8 mouse cellular contexts compared by ENCODE assay signal in the genomic region with DNA sequence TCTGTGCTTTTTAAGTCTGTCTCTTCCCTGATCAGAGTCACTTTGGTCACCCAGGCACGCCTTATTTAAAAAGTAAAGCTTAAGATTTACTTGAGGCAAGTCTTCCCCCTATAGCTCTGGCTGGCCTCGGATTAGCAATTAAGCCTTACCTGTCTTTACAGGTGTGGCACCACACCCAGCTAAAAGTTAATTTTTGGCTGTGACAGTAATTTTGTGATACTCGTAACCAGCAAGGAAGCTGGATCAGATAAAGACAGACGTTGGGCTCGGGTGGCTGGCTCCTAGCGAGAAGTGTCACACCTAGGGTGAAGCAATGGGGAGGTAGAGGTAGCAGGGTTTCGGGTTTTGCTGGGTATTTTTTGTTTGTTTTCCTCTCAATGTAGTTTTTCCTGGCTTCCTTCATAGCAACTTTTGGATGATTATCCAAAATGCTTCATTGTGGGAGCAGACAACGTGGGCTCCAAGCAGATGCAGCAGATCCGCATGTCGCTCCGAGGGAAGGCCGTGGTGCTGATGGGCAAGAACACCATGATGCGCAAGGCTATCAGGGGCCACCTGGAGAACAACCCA. TPM values are rescaled to one million over a fixed set of nuclear protein-coding genes. Genes with fewer than 3 reads are reported as not detected.
A peak's percentile ranks its signal among the peaks of the same experiment; 100 is the strongest.
DNase-seq lines count a peak whose midpoint lies in the region; ATAC-seq and TF ChIP-seq lines count a peak whose summit lies in the region.
"Had no signal": no experiment of that assay in that cellular context is flagged by ENCODE, and none has a peak within 500 bp of the region (broad histone marks: within the 10 kb centered on the region; RNA-seq: fewer than 3 reads in every experiment).

No protein-coding gene starts in this region.

- H3K36me3 ChIP-seq in C2C12 (ENCODE audit: control insufficient read depth, insufficient read depth) (peaks cover 43% of the 10 kb centered on the region), E14TG2a.4 (ENCODE audit: insufficient read depth, low read length) (peaks cover 46% of the 10 kb centered on the region)
- H3K36me3 ChIP-seq in forebrain, embryonic 16.5 days (ENCODE audit: control insufficient read depth, insufficient read depth): peaks cover 20% of the 10 kb centered on the region
- H3K36me3 ChIP-seq in liver, embryonic 15.5 days (replicated peaks): peaks cover 41% of the 10 kb centered on the region

- peak overlapping the region; percentile 93 for H3K9ac ChIP-seq in forebrain, embryonic 16.5 days (replicated peaks; ENCODE audit: low read depth, low read length)
- H3K9ac ChIP-seq in liver, embryonic 15.5 days: peak overlapping the region; percentile 98

- peak overlapping the region; percentile 72 for H3K4me2 ChIP-seq in forebrain, embryonic 16.5 days (ENCODE audit: low read length)
- H3K4me2 ChIP-seq in liver, embryonic 15.5 days: peak overlapping the region; percentile 87

- no peak for ATAC-seq in forebrain, embryonic 16.5 days
- ATAC-seq in liver, embryonic 15.5 days (ENCODE audit: insufficient read depth): no peak
- ATAC-seq in granulocyte monocyte progenitor cell, adult 5-6 weeks (replicated peaks; ENCODE audit: poor library complexity, severe bottlenecking): no peak

- WGBS in forebrain, embryonic 16.5 days: 48% methylated on average over 13 of the region's 13 CpGs
- 17% methylated on average over 13 of the region's 13 CpGs for WGBS in liver, embryonic 15.5 days (ENCODE audit: insufficient replicate concordance)

- H3ac ChIP-seq in C2C12 (ENCODE audit: control insufficient read depth, insufficient read length, low read depth): peak overlapping the region; percentile 81

- peaks cover 38% of the 10 kb centered on the region for H3K79me3 ChIP-seq in C2C12 (ENCODE audit: low read depth)

- TF ChIP-seq CTCF in C2C12 (IDR thresholded peaks at IDR 0.05; ENCODE audit: control insufficient read depth, insufficient read depth, insufficient read length) (no peak), E14TG2a.4 (conservative IDR thresholded peaks at IDR 0.05; ENCODE audit: low read length) (no peak)

- H3K27me3 ChIP-seq in C2C12 (ENCODE audit: control insufficient read depth, insufficient read depth, insufficient read length) (no peaks in the 10 kb centered on the region), E14TG2a.4 (ENCODE audit: insufficient read depth, low read length) (no peaks in the 10 kb centered on the region)
- no peaks in the 10 kb centered on the region for H3K27me3 ChIP-seq in forebrain, embryonic 16.5 days (replicated peaks; ENCODE audit: control insufficient read depth, insufficient read depth, low read length)
- no peaks in the 10 kb centered on the region for H3K27me3 ChIP-seq in liver, embryonic 15.5 days

- H3K4me3 ChIP-seq in C2C12 (ENCODE audit: insufficient read depth, poor library complexity, severe bottlenecking) (peak overlapping the region; percentile 76), E14TG2a.4 (replicated peaks; ENCODE audit: low read length) (peak overlapping the region; percentile 94)
- peak overlapping the region; percentile 81 for H3K4me3 ChIP-seq in forebrain, embryonic 16.5 days (replicated peaks; ENCODE audit: low read length)
- peak overlapping the region; percentile 94 for H3K4me3 ChIP-seq in liver, embryonic 15.5 days (replicated peaks)

- DNase-seq in urinary bladder, postnatal 4 days (ENCODE audit: low spot score in 2 of 2): no peak
- no peak for DNase-seq in left cerebral cortex, adult 18-20 months (ENCODE audit: low spot score in 2 of 2)
- DNase-seq: kidney, adult 9 months had no signal

- H3K27ac ChIP-seq in forebrain, embryonic 16.5 days (ENCODE audit: low read length): no peak overlapping the region
- H3K27ac ChIP-seq in liver, embryonic 15.5 days (replicated peaks): peak overlapping the region; percentile 87

- H3K9me3 ChIP-seq in E14TG2a.4 (ENCODE audit: low read length): no peaks in the 10 kb centered on the region
- H3K9me3 ChIP-seq in forebrain, embryonic 16.5 days (ENCODE audit: control insufficient read depth, low read length): no peaks in the 10 kb centered on the region
- no peaks in the 10 kb centered on the region for H3K9me3 ChIP-seq in liver, embryonic 15.5 days (replicated peaks)

- peaks cover 56% of the 10 kb centered on the region for H3K79me2 ChIP-seq in C2C12 (ENCODE audit: control insufficient read depth, insufficient read depth)

- H3K4me1 ChIP-seq in E14TG2a.4 (replicated peaks; ENCODE audit: low read depth, low read length): peaks cover 42% of the 10 kb centered on the region
- H3K4me1 ChIP-seq in forebrain, embryonic 16.5 days (replicated peaks; ENCODE audit: control insufficient read depth, insufficient read depth, low read length): peaks cover 19% of the 10 kb centered on the region
- peaks cover 56% of the 10 kb centered on the region for H3K4me1 ChIP-seq in liver, embryonic 15.5 days (replicated peaks)

TF ChIP-seq in C2C12, 6 proteins besides CTCF, POLR2A, EP300 and RAD21:
- TF ChIP-seq FOSL1 (IDR thresholded peaks at IDR 0.05; ENCODE audit: insufficient read depth, low read length, poor library complexity, severe bottlenecking) (no peak), CEBPB (IDR thresholded peaks at IDR 0.05; ENCODE audit: low read depth) (no peak)

RNA-seq across cellular contexts. Expression of a gene that starts 1.2 kb away (rescaled TPM):
- 5,791 TPM for polyA plus RNA-seq in C2C12 (2012; fragmentation: generic; extraction: Trizol)
- polyA plus RNA-seq in forebrain, embryonic 16.5 days (2015; fragmentation: Nextera tagmentation; extraction: Ambion mirVana): 944 and 986 TPM in 2 replicates
- polyA plus RNA-seq in liver, embryonic 15.5 days (2015; fragmentation: Nextera tagmentation; extraction: Ambion mirVana): 1,028 and 1,078 TPM in 2 replicates
- 2,324 and 2,796 TPM in 2 replicates for total RNA-seq in granulocyte monocyte progenitor cell, adult 5-6 weeks (2014; fragmentation: Nextera tagmentation)
- total RNA-seq in granulocyte monocyte progenitor cell, adult 5-6 weeks (2017): 1,887 and 2,078 TPM in 2 replicates
- total RNA-seq in left cerebral cortex, adult 18-20 months (2021): 100 to 1,000 TPM; 185 to 199 TPM

RNA-seq across cellular contexts. Expression of a gene that starts 4.6 kb away (rescaled TPM):
- polyA plus RNA-seq in C2C12 (2012; fragmentation: generic; extraction: Trizol): 46.2 TPM
- 44.7 and 53.6 TPM in 2 replicates for polyA plus RNA-seq in forebrain, embryonic 16.5 days (2015; fragmentation: Nextera tagmentation; extraction: Ambion mirVana)
- 15.0 and 17.3 TPM in 2 replicates for polyA plus RNA-seq in liver, embryonic 15.5 days (2015; fragmentation: Nextera tagmentation; extraction: Ambion mirVana)
- total RNA-seq in granulocyte monocyte progenitor cell, adult 5-6 weeks (2014; fragmentation: Nextera tagmentation): 26.9 and 43.5 TPM in 2 replicates
- 33.4 and 37.4 TPM in 2 replicates for total RNA-seq in granulocyte monocyte progenitor cell, adult 5-6 weeks (2017)
- 10 to 100 TPM; 62.0 to 66.4 TPM for total RNA-seq in left cerebral cortex, adult 18-20 months (2021)

RNA-seq across cellular contexts. Expression of a gene that starts 53.9 kb away (rescaled TPM):
- polyA plus RNA-seq in C2C12 (2012; fragmentation: generic; extraction: Trizol): 46.8 TPM
- 20.6 and 22.5 TPM in 2 replicates for polyA plus RNA-seq in forebrain, embryonic 16.5 days (2015; fragmentation: Nextera tagmentation; extraction: Ambion mirVana)
- polyA plus RNA-seq in liver, embryonic 15.5 days (2015; fragmentation: Nextera tagmentation; extraction: Ambion mirVana): 15.2 and 16.8 TPM in 2 replicates
- total RNA-seq in granulocyte monocyte progenitor cell, adult 5-6 weeks (2014; fragmentation: Nextera tagmentation): 56.2 and 57.1 TPM in 2 replicates
- total RNA-seq in granulocyte monocyte progenitor cell, adult 5-6 weeks (2017): 110 and 111 TPM in 2 replicates
- 10 to 100 TPM; 22.2 to 25.7 TPM for total RNA-seq in left cerebral cortex, adult 18-20 months (2021)
